ENCODE assay signal across 24 mouse cellular contexts in the genomic region with DNA sequence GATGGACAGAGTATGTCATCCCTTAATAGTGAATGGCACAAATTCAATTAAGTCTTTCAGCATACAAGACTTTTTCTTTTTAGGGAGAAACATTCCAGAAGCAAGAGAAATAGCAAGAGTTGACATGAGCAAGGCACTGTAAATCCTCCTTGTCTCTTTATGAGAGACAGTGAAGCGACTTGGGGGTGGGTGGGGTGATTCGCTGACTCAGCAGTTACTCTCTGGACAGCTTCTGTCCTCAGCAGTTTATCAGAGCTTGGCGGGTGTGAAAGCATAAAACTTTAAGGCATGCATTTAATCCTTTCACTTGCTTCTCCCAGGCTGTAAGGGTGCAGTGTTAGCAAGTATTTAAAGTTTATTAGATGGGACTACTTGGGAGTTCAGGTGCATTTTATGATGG.
"Had no signal": no experiment of that assay in that cellular context is flagged by ENCODE, and none has a peak within 500 bp of the region (broad histone marks: within the 10 kb centered on the region; RNA-seq: fewer than 3 reads in every experiment).

No protein-coding gene starts in this region.

- ATAC-seq: intestine, embryonic 16.5 days; liver, embryonic 12.5 days; lung, postnatal 0 days; midbrain, embryonic 15.5 days had no signal

- H3K9ac ChIP-seq: limb, embryonic 13.5 days; liver, embryonic 12.5 days; liver, embryonic 15.5 days; midbrain, embryonic 12.5 days; midbrain, embryonic 15.5 days; neural tube, embryonic 13.5 days; stomach, embryonic 15.5 days had no signal

- DNase-seq: kidney, adult 18-20 months; kidney, adult 9 months; kidney, postnatal 36 days; liver; lung, adult 2 months; retina, postnatal 1 day; right cerebral cortex, postnatal 25 days; spleen, adult 18-20 months; thymus, adult 18-20 months; thymus, postnatal 36 days had no signal

- H3K4me2 ChIP-seq: limb, embryonic 13.5 days; liver, embryonic 12.5 days; liver, embryonic 15.5 days; midbrain, embryonic 12.5 days; midbrain, embryonic 15.5 days; neural tube, embryonic 13.5 days; stomach, embryonic 15.5 days had no signal

- H3K36me3 ChIP-seq: limb, embryonic 10.5 days; limb, embryonic 13.5 days; liver, embryonic 12.5 days; liver, embryonic 15.5 days; midbrain, embryonic 12.5 days; midbrain, embryonic 15.5 days; neural tube, embryonic 13.5 days; stomach, embryonic 15.5 days had no signal

- H3K27me3 ChIP-seq: limb, embryonic 13.5 days; liver, embryonic 12.5 days; liver, embryonic 15.5 days; megakaryocyte, embryonic 14.5 days; midbrain, embryonic 12.5 days; midbrain, embryonic 15.5 days; neural tube, embryonic 13.5 days; stomach, embryonic 15.5 days had no signal

- H3K27ac ChIP-seq: kidney, postnatal 0 days; limb, embryonic 10.5 days; limb, embryonic 13.5 days; liver, embryonic 12.5 days; liver, embryonic 15.5 days; macrophage; midbrain, embryonic 12.5 days; midbrain, embryonic 15.5 days; neural tube, embryonic 13.5 days; stomach, embryonic 15.5 days had no signal

- H3K4me3 ChIP-seq: limb, embryonic 10.5 days; limb, embryonic 13.5 days; liver, embryonic 12.5 days; liver, embryonic 15.5 days; megakaryocyte, embryonic 14.5 days; midbrain, embryonic 12.5 days; midbrain, embryonic 15.5 days; myocyte; neural tube, embryonic 13.5 days; stomach, embryonic 15.5 days had no signal

- H3K9me3 ChIP-seq: limb, embryonic 10.5 days; limb, embryonic 13.5 days; liver, embryonic 12.5 days; liver, embryonic 15.5 days; megakaryocyte, embryonic 14.5 days; midbrain, embryonic 12.5 days; midbrain, embryonic 15.5 days; neural tube, embryonic 13.5 days; stomach, embryonic 15.5 days had no signal

- H3K4me1 ChIP-seq: limb, embryonic 10.5 days; limb, embryonic 13.5 days; liver, embryonic 12.5 days; liver, embryonic 15.5 days; megakaryocyte, embryonic 14.5 days; midbrain, embryonic 12.5 days; midbrain, embryonic 15.5 days; neural tube, embryonic 13.5 days; stomach, embryonic 15.5 days had no signal
